Mouse (Mus musculus): ENCODE data around the gene Gltpd2.

DNA sequence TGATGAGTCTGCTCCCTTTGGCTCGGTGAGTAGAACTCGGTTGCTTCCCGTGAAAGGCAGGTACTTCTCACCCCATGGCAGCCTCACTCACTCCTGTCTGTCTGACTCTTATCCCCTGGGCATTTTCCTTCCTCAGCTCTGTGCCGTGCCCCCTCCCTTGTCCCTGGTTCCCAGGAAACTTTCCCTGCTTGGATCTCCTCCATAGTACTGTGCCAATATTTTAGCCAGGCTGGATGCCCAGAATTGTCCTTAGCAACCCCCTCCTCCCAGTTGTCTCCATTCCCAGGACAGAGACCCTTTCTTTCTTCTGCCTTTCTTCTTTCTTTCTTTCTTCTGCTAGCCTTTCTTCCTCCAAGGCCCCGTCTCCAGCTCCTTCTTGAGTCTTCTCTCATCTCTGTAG is 22.4 kb downstream of the Gltpd2 start:
- TF ChIP-seq CTCF (IDR thresholded peaks at IDR 0.05; ENCODE audit: low read depth, low read length) (no peak), POLR2A (IDR thresholded peaks at IDR 0.05; ENCODE audit: borderline replicate concordance, low read depth, low read length) (no peak)

Measured in bone marrow macrophage, adult 2 months (primary cell).